Mouse (Mus musculus) telencephalon, adult 2 months (tissue): Measurements from ENCODE around the gene Chst2.

Source experiments
- DNase-seq: peaks from one replicate; pipeline ENCODE4 v3.0.0-alpha.2; 2011; ENCODE audit warnings: low read depth, low spot score

Chst2 gene

DNA sequence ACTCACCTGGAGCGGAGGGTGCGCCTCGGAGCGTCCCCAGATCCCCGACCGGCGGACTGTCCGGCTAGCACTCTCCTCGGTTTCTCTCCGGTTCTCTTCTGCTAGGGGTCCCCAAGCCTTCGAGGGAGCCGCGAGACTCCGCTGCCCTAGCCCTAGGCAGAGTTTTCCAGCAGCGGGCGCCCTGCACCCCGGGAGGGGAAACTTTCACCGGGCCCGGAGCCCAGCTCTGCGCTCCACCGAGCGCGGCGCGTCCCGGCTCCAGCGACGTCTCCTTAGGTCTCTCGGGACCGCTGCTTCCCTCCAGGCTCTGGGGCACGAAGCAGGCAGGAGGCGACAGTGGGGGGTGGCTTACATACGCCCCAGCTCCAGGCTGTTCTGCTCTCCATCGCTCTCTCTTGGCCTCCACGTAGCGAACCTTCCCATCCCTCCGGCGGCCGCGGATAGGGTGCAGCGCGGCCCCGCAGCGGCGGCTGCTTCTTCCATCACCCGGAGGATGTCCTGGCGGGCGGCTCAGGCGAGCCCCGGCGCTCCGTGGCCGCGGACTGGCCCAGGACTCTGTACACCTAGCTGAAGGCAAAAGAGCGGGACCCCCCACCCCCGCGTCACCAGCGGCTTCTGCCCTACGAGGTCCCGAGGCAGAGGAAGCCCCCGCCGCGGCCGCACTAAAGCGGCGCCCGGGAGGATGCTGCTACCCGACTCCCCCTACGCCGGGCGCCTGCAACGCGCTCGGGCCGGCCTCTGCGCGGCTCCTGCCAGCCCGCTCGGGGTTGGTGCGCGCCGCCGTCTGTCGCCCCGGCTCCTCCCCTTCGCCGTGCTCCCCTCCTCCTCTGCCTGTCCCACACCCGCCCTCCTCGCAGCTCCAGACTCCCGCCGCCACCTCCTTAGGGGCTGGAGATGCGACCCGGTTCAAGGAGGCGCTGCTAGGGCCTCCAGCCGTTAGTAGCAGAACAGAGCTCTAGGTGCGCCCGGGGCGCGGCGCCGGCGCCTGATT, at the start of gene Chst2:
Gene Chst2 (minus strand): TSS at position 152 of the 991 bp plus-strand sequence.
- peak; percentile 62 for DNase-seq

GRCm38 (mm10) chr9:95451931-95452330, 45.4 kb upstream of the Chst2 start:
- no peak for DNase-seq

DNA sequence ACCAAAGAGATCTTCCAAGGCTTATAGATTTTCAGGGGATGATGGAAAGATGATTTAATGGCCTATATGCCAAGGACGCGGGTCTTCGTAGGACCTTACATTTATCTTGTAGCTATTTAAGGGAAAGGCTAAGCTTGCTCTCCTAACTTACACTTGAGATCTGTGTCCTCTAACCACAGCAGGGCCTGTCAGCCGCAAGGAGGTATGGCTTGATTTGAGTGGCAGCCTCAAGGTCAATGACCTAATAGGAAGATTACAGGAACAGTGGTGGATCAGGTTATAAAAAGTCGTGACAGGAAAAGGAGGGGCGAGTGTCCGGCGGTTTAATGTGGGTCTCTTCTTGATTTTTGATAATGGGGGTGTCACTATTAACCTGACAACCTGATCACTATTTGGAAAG, 44.1 kb upstream of the Chst2 start:
- DNase-seq = no peak

GRCm38 (mm10) chr9:95442321-95442731, 35.8 kb upstream of the Chst2 start:
- DNase-seq = no peak

DNA sequence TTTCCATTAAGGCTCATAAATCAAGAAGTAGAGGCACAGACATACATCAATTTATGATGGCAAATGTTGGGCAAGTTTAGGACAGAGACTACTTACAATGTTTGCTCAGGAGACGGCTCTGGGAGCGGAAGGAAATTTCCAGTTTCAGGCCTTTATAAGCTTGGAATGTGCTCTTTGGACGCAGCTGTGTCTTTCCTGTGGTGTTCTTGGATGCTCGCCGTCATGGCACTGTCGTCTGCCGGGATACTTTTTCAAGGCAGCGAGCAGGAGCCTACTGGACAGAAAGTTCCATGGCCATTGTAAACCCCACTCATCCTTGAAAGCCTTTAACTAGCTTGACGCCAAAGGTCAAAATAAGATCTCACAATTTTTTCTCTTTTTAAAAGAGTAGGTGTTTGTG, 31.4 kb upstream of the Chst2 start:
- no peak for DNase-seq

GRCm38 (mm10) chr9:95436294-95436613, 29.7 kb upstream of the Chst2 start:
- no peak for DNase-seq

GRCm38 (mm10) chr9:95435506-95436293, 29.2 kb upstream of the Chst2 start:
- no peak for DNase-seq

GRCm38 (mm10) chr9:95428277-95428676, 21.8 kb upstream of the Chst2 start:
- no peak for DNase-seq

DNA sequence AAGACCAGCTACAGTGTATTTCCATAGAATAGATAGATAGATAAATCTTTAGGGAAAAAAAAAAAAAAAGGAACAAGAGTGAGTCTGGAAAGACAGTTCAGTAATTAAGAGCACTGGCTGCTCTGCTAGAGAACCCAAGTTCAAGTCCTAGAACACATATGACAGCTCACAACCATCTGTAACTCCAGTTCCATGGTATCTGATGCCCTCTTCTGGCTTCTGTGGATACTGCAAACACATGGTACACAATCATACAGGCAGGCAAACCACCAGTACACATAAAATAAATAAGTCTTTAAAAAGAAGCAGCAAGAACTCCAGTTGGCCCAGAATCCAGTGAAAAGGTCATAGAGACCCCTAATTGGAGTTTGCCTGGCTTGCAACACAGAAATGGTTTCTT, 7.4 kb upstream of the Chst2 start:
- no peak for DNase-seq

DNA sequence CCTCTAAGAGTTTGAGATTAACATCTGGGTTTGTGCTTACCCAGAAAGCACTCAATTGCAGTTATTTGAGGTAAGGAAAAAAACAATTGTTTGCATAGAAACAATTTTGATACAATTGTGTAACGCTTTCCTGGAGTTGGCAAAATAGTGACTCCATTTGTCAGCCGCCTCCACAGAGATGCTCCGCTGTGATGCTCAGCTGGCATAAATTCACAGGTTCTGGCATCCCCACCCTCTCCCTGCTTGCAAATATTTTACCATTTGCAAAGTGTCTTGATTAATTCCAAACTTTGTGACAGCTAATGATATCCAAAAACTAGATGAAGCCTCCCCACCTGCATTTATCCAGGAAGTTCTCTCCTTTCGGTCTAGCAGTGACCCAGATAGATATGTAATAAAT, 5.5 kb upstream of the Chst2 start:
- no peak for DNase-seq

GRCm38 (mm10) chr9:95407586-95408220, 1.2 kb upstream of the Chst2 start:
- DNase-seq = no peak

GRCm38 (mm10) chr9:95405946-95406570, 464 bp downstream of the Chst2 start:
- no peak for DNase-seq

DNA sequence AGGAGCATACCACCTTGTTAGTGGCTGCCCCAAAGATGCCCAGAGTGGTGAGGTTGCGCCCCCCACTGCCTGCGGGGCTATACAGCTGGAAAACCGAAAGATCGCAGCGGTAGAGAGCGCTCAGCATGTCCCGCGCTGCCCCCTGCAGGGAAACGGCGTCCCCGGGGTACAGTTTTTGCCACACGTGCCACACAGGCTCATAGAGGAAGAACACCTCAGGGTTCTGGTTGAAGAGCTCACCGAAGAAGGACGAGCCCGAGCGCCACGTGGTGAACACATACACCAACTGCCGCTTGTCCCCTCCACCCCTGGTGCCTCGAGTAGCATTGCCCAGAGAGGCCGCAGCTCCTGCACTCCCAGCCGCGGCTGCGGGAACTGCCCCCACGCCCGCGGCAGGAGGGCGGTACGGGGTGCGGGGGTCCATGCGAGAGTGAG, 994 bp downstream of the Chst2 start:
- DNase-seq = peak; percentile 46

DNA sequence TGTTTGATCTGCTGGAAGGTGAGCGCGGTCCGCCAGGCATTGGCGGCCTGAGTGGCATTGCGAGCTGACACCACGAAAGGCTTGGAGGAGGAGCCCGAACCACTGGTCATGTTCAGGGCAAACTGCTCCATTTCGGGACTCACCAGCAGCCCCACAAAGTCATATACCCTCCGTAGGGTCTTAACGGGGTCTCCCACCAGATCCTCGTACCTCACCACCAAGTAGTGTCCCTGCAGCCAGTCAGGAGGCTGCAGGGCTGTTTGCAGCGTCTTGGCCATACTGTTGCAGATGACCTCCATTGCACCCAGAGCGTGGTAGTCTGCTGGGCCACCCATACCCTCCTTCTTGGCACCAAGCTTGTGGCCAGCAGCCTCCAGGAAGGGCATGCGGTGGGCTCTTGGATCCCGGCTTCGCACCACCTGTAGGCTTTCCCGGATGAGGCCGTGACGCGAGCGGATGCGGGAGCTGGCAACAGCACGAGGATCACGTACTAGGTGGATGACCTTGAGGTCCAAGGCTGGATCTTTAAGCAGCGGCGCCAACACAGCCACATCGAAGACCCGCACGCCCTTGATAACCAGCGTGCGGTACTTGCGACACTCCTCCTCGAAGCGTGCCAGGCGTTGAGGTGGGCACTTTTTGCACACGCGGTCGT, 1.6 kb downstream of the Chst2 start:
- no peak for DNase-seq

- DNase-seq = no peak
Measured at GRCm38 (mm10) chr9:95401686-95402085, 4.8 kb downstream of the Chst2 start.

- no peak for DNase-seq
Measured at GRCm38 (mm10) chr9:95392011-95392410, 14.5 kb downstream of the Chst2 start.

DNA sequence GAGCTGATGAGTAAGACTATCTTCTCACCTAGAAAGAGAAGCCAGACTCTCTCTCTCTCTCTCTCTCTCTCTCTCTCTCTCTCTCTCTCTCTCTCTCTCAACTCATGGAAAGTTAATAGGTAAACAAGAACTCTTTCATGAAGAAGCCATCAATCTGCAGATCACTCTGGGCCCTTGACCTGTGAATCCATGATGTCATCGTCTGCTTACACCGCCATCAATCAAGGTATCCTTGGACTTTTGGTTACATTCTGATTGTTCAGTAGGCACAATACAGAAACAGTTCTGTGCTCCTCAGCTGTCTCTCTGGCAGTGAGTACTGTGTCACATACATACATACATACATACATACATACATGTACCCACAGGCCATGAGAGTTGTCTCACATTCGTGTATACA, 16.6 kb downstream of the Chst2 start:
- DNase-seq = no peak

DNA sequence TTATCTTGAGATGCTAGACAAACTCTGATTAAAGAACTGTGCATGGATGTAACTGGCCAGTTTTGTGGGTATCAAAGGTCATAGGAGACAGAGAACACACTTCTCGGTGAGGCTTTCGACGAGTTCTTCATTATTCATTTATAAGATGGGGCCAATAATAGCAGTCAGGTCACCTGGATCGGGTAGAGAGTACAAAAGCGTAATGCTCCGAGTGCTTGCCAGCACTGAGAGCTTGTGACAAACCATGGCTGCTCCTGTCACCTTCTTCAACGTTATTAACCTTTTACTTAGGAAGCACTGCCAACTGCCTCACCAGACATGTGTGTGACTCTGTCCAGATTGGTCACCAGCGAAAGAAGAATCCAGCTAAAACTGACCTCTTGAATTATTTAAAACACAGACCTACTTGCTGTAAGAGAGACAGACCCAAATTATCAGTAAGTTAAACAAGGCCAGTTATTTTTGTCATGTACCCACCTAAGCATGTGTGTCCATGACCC, 18.6 kb downstream of the Chst2 start:
- no peak for DNase-seq

DNA sequence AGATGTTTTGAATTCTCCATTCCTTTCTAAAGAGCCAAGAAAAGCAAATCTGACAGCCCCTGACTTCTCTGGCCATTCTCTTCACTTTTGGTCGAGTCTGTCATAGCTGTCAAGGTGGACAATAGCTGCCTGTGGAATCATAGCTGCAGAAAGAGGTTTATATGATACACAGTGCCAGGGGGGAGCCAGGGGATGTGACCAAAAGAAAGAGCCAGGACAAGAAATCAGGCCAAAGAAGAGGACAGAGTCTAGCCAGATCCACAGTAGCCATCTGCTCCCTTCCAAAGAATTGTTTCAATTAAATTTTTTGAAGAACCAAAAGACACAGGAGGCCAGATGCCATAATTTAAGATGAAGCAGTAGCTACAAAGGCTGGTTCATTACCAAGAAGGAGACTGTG, 30.6 kb downstream of the Chst2 start:
- DNase-seq = no peak

DNA sequence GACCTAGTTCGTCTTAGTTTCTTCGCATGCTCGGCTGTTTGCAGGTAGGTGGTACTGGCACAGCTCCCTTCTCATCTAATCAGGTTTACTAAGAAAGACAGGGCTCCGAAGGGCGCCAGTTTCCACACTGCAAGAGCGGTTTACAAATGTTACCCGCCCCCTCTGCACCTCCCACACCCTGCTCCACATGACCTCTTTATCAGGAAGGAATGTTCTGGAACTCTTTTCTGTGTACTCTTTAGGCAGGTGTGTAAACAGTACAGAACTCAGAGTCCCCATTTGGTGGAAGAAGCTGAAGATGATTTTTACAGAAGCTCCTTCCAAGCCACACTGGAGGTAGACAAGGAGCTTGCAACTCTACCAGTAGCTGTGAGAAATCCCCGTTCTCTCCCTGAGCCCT, 31.2 kb downstream of the Chst2 start:
- no peak for DNase-seq

DNA sequence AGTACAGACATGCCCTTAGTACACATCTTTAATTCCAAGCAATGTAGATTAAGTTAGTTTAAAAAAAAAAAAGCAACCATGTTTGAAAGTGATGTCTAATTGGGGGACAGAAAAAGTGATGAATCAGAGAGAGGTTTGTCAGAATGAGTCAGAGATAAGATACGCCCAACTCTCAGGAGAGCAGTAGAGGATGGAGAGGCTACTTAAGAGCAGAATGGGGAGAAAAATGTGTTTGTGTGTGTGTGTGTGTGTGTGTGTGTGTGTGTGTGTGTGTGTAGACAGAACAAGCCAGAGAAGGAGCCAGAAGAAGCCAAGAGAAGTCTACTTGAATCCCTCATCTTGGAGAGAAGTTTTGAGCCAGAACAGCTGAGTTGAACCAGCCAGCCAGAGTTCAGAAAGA, 32.8 kb downstream of the Chst2 start:
- DNase-seq = no peak
